Mouse (Mus musculus) neural tube, embryonic 13.5 days (tissue): ENCODE data around the gene Parp16. TPM values are rescaled to one million over a fixed set of nuclear protein-coding genes. Genes with fewer than 3 reads are reported as not detected.
"Not testable (repeated sequence)": the region's sequence is repeated elsewhere in the genome, so short reads cannot be mapped to it uniquely, and the experiment has no call there.

Source experiments
- ATAC-seq: fragments of 200-750 bp; cut with Nextera tagmentation; 2 replicates; pipeline ENCODE4 v1.8.0; 2017; ENCODE audit warnings: low read depth, mild to moderate bottlenecking, moderate TSS enrichment, moderate library complexity
- H3K27ac ChIP-seq: fragments of 300-500 bp; sonication (generic); replicated peaks from 2 replicates; pipeline ENCODE4 v1.5.1; 2015; ENCODE audit warnings: moderate library complexity, mild to moderate bottlenecking, inconsistent platforms
- H3K27me3 ChIP-seq: fragments of 300-500 bp; sonication (generic); 2 replicates; pipeline ENCODE4 v1.6.1; 2015; ENCODE audit warnings: mild to moderate bottlenecking, inconsistent platforms
- H3K36me3 ChIP-seq: fragments of 300-500 bp; sonication (generic); 2 replicates; pipeline ENCODE4 v1.6.1; 2015; ENCODE audit warnings: mild to moderate bottlenecking, inconsistent platforms
- H3K4me1 ChIP-seq: fragments of 300-500 bp; sonication (generic); replicated peaks from 2 replicates; pipeline ENCODE4 v1.6.1; 2015; ENCODE audit warnings: inconsistent platforms
- H3K4me2 ChIP-seq: fragments of 300-500 bp; sonication (generic); 2 replicates; pipeline ENCODE4 v1.6.1; 2015; ENCODE audit warnings: inconsistent platforms, mild to moderate bottlenecking, moderate library complexity
- H3K4me3 ChIP-seq: fragments of 300-500 bp; sonication (generic); 2 replicates; pipeline ENCODE4 v1.5.1; 2015; ENCODE audit warnings: mild to moderate bottlenecking, inconsistent platforms
- H3K9ac ChIP-seq: fragments of 300-500 bp; sonication (generic); 2 replicates; pipeline ENCODE4 v1.6.1; 2015; ENCODE audit warnings: moderate library complexity, mild to moderate bottlenecking, inconsistent platforms
- H3K9me3 ChIP-seq: fragments of 300-500 bp; sonication (generic); 2 replicates; pipeline ENCODE4 v1.6.1; 2016; ENCODE audit warnings: inconsistent platforms
- WGBS: fragments of 180-500 bp; shearing (Covaris S2); methylation state at CpG from one replicate; pipeline ENCODE4 v1.1.7; 2015; 5-methylcytosine and 5-hydroxymethylcytosine counted together
- polyA plus RNA-seq: library from polyadenylated mRNA; unstranded; fragments of >200 nt; fragmentation: Nextera tagmentation; extraction: Ambion mirVana; gene quantifications from 2 replicates; pipeline ENCODE4 v1.2.1, GENCODE M21; 2015

Gene Parp16
- polyA plus RNA-seq, 1 experiment from 2014 or later: 5.4 TPM

DNA sequence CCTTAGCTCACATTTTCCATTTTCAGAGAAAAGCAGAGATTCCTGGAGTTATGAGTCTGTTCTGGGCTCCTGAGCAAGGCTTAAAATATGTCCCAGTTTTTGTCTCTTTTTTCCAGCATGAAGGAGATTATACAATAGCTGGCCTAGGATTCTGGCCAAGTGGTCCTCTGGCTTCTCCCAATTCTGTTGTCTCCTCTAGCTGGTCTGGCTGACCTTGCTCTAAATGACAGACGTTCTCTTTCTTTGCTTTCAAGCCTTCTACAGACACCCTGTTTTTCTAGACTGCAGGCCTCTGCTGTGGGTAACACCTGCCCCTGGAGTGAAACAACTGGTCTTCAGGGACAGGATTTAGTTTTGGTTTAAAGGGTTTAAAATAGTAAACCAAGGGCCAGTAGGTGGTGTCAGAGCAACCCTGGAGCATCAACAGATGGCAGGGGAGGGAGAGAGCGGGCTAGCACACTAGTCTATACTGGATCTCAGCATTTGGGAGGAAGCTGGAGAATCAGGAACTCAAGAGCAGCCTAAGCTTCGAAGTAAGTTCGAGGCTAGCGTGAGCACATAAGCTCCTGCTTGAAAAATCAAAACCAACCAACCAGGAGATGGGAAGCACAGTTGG, 86.5 kb downstream of the Parp16 start:
- ATAC-seq: no peak

DNA sequence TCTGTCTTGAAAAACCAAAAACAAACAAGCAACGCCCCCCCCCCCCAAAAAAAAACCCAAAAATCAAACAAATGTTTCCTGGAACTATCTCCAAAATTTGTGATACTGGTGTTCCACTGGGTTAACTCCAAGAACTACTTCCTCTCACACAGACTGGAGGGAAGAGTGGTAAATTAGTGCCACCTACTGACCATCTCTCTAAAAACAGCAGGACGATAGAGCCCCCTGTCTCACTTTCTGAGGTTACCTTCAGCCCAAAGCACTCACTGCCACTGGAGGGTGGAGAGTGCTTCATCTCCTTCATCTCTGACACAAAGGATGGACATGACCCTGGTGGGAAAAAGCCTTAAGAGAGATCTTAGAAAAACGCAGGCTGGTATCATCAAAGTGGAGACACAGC, 88.1 kb downstream of the Parp16 start:
- Histone ChIP-seq H3K27ac (no peak overlapping the region), H3K9me3 (no peaks in the 10 kb centered on the region), H3K36me3 (no peaks in the 10 kb centered on the region), H3K27me3 (no peaks in the 10 kb centered on the region), H3K4me3 (no peak overlapping the region), H3K4me1 (no peaks in the 10 kb centered on the region; the same call in 1 of the 2 replicates), H3K9ac (no peak overlapping the region), H3K4me2 (no peak overlapping the region)
- 2% methylated on average over 3 of the region's 3 CpGs for WGBS
- ATAC-seq: no peak; the same call in 1 of the 2 replicates

More for the DNA sequence above, 86.5 kb downstream of the Parp16 start:
- H3K9me3 ChIP-seq: no peaks in the 10 kb centered on the region
- H3K9ac ChIP-seq: 0 out of 2 replicates have a peak overlapping the region, but pooled peaks have one; percentile 31
- no peaks in the 10 kb centered on the region for H3K36me3 ChIP-seq
- no peaks in the 10 kb centered on the region for H3K27me3 ChIP-seq
- no peak overlapping the region for H3K4me2 ChIP-seq
- H3K4me3 ChIP-seq: no peak overlapping the region
- 78% methylated on average over 5 of the region's 5 CpGs for WGBS
- H3K4me1 ChIP-seq: no peaks in the 10 kb centered on the region; the same call in 1 of the 2 replicates
- H3K27ac ChIP-seq: no peak overlapping the region

DNA sequence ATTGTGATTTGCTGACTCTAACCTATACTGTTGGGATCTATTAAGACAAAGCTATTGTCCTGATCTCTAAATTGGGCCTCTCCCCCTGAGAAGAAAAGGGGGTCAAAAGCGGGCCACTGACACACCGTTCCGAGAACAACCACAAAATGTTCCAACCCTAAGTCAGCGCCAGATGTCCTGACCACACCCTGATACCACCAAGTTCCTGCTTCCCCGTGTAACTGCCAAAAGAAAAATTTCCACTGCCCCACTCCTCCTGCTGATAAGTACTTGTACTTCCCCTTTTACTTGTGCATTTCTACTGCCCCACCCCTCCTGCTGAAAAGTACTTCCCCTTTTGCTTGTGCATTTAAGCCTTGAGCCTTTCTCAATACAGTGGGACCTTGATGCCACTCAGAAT, 93.1 kb downstream of the Parp16 start:
- not testable (repeated sequence) for H3K27ac ChIP-seq, H3K4me1 ChIP-seq, ATAC-seq, H3K4me3 ChIP-seq, H3K9me3 ChIP-seq, H3K27me3 ChIP-seq, H3K4me2 ChIP-seq, H3K36me3 ChIP-seq, H3K9ac ChIP-seq
- WGBS: 83% methylated on average over 5 of the region's 5 CpGs

Other genes with a start within 250 kb of the Parp16 start
- gene Slc24a1, start 243.7 kb upstream of the Parp16 start, polyA plus RNA-seq: 0.04 and 0.10 TPM in 2 replicates
- gene Ints14, start 234.4 kb upstream of the Parp16 start, polyA plus RNA-seq: 41.4 and 41.6 TPM in 2 replicates
- gene Hacd3, start 173.7 kb upstream of the Parp16 start, polyA plus RNA-seq: 203 and 214 TPM in 2 replicates
- gene Dpp8, start 162.9 kb upstream of the Parp16 start, polyA plus RNA-seq: 37.4 and 39.3 TPM in 2 replicates
- 8.9 and 10.3 TPM in 2 replicates for gene Igdcc4, start 93.9 kb upstream of the Parp16 start, polyA plus RNA-seq
- 12.3 and 12.9 TPM in 2 replicates for gene Igdcc3, start 54.2 kb upstream of the Parp16 start, polyA plus RNA-seq
- gene Cilp, start 69.8 kb downstream of the Parp16 start, polyA plus RNA-seq: 0.36 and 0.53 TPM in 2 replicates
- gene Clpx, start 98.9 kb downstream of the Parp16 start, polyA plus RNA-seq: 42.9 and 43.6 TPM in 2 replicates
- 10.0 and 10.9 TPM in 2 replicates for gene Pdcd7, start 150.8 kb downstream of the Parp16 start, polyA plus RNA-seq
- 1.6 and 2.0 TPM in 2 replicates for gene Ubap1l, start 165.7 kb downstream of the Parp16 start, polyA plus RNA-seq
- gene Kbtbd13, start 196.3 kb downstream of the Parp16 start, polyA plus RNA-seq: 0.32 and 0.47 TPM in 2 replicates
- 6.6 and 7.7 TPM in 2 replicates for gene Rasl12, start 203.2 kb downstream of the Parp16 start, polyA plus RNA-seq
- not detected in 2 replicates for gene Slc51b, start 227.6 kb downstream of the Parp16 start, polyA plus RNA-seq
- 23.3 and 25.5 TPM in 2 replicates for gene Mtfmt, start 240.4 kb downstream of the Parp16 start, polyA plus RNA-seq